Mouse (Mus musculus) cortical plate, adult 2 months (tissue): ENCODE results near the gene Pacsin2.

Experiments
- CTCF ChIP-seq: fragments of 200-500 bp; IDR thresholded peaks from 2 replicates; pipeline ENCODE4 v1.5.1; 2011; ENCODE audit warnings: mild to moderate bottlenecking, control low read depth, low read length; ENCODE audit not compliant: insufficient read depth; ENCODE audit errors: extremely low read depth
- POLR2A ChIP-seq: fragments of 200-500 bp; IDR thresholded peaks from 2 replicates; pipeline ENCODE4 v1.6.1; 2011; ENCODE audit warnings: mild to moderate bottlenecking, low read length, control low read depth; ENCODE audit not compliant: insufficient read depth; ENCODE audit errors: extremely low read depth

- no peak for TF ChIP-seq CTCF
- TF ChIP-seq POLR2A: no peak
Measured at GRCm38 (mm10) chr15:83350859-83351258, 113.5 kb downstream of the Pacsin2 start.
